Mouse (Mus musculus) neural tube, embryonic 13.5 days (tissue): ENCODE results near the gene Cdc42bpg. TPM values are rescaled to one million over a fixed set of nuclear protein-coding genes. Genes with fewer than 3 reads are reported as not detected.

Source experiments
- ATAC-seq: fragments of 200-750 bp; cut with Nextera tagmentation; 2 replicates; pipeline ENCODE4 v1.8.0; 2017; ENCODE audit warnings: low read depth, mild to moderate bottlenecking, moderate TSS enrichment, moderate library complexity
- H3K27ac ChIP-seq: fragments of 300-500 bp; sonication (generic); replicated peaks from 2 replicates; pipeline ENCODE4 v1.5.1; 2015; ENCODE audit warnings: moderate library complexity, mild to moderate bottlenecking, inconsistent platforms
- H3K27me3 ChIP-seq: fragments of 300-500 bp; sonication (generic); 2 replicates; pipeline ENCODE4 v1.6.1; 2015; ENCODE audit warnings: mild to moderate bottlenecking, inconsistent platforms
- H3K36me3 ChIP-seq: fragments of 300-500 bp; sonication (generic); 2 replicates; pipeline ENCODE4 v1.6.1; 2015; ENCODE audit warnings: mild to moderate bottlenecking, inconsistent platforms
- H3K4me1 ChIP-seq: fragments of 300-500 bp; sonication (generic); replicated peaks from 2 replicates; pipeline ENCODE4 v1.6.1; 2015; ENCODE audit warnings: inconsistent platforms
- H3K4me2 ChIP-seq: fragments of 300-500 bp; sonication (generic); 2 replicates; pipeline ENCODE4 v1.6.1; 2015; ENCODE audit warnings: inconsistent platforms, mild to moderate bottlenecking, moderate library complexity
- H3K4me3 ChIP-seq: fragments of 300-500 bp; sonication (generic); 2 replicates; pipeline ENCODE4 v1.5.1; 2015; ENCODE audit warnings: mild to moderate bottlenecking, inconsistent platforms
- H3K9ac ChIP-seq: fragments of 300-500 bp; sonication (generic); 2 replicates; pipeline ENCODE4 v1.6.1; 2015; ENCODE audit warnings: moderate library complexity, mild to moderate bottlenecking, inconsistent platforms
- H3K9me3 ChIP-seq: fragments of 300-500 bp; sonication (generic); 2 replicates; pipeline ENCODE4 v1.6.1; 2016; ENCODE audit warnings: inconsistent platforms
- WGBS: fragments of 180-500 bp; shearing (Covaris S2); methylation state at CpG from one replicate; pipeline ENCODE4 v1.1.7; 2015; 5-methylcytosine and 5-hydroxymethylcytosine counted together
- polyA plus RNA-seq: library from polyadenylated mRNA; unstranded; fragments of >200 nt; fragmentation: Nextera tagmentation; extraction: Ambion mirVana; gene quantifications from 2 replicates; pipeline ENCODE4 v1.2.1, GENCODE M21; 2015

Cdc42bpg gene
- polyA plus RNA-seq, 1 experiment from 2014 or later: 0.57 TPM

GRCm38 (mm10) chr19:6339191-6339590 lies 32.9 kb downstream of the Cdc42bpg start:
- Histone ChIP-seq H3K4me1 (peaks cover 41% of the 10 kb centered on the region), H3K27ac (no peak overlapping the region), H3K4me2 (no peak overlapping the region), H3K36me3 (peaks cover 54% of the 10 kb centered on the region), H3K4me3 (no peak overlapping the region), H3K9me3 (no peaks in the 10 kb centered on the region), H3K27me3 (no peaks in the 10 kb centered on the region), H3K9ac (no peak overlapping the region)
- no peak for ATAC-seq
- 94% methylated on average over 6 of the region's 6 CpGs for WGBS

GRCm38 (mm10) chr19:6339890-6340504 lies 33.7 kb downstream of the Cdc42bpg start:
- H3K4me3 ChIP-seq: no peak overlapping the region; the same call in 1 of the 2 replicates

GRCm38 (mm10) chr19:6340524-6341452 lies 34.5 kb downstream of the Cdc42bpg start, which contains the start of gene Map4k2:
TSS of gene Map4k2 (plus strand) at chr19:6341135.
- Histone ChIP-seq H3K9me3 (no peaks in the 10 kb centered on the region), H3K4me1 (peaks cover 37% of the 10 kb centered on the region), H3K36me3 (peaks cover 70% of the 10 kb centered on the region), H3K9ac (peak within 1 kb of the TSS; percentile 78), H3K27ac (peak within 1 kb of the TSS; percentile 18), H3K4me2 (peak within 1 kb of the TSS; percentile 85), H3K4me3 (peak within 1 kb of the TSS; percentile 59), H3K27me3 (no peaks in the 10 kb centered on the region)
- 7% methylated on average over 69 of the region's 72 CpGs for WGBS
- peak; percentile 28; the same call in 1 of the 2 replicates for ATAC-seq

More at GRCm38 (mm10) chr19:6339890-6340504, 33.7 kb downstream of the Cdc42bpg start:
- Histone ChIP-seq H3K9ac (no peak overlapping the region), H3K4me2 (peak overlapping the region; percentile 85; the same call in 1 of the 2 replicates), H3K27ac (no peak overlapping the region), H3K36me3 (peaks cover 62% of the 10 kb centered on the region), H3K27me3 (no peaks in the 10 kb centered on the region), H3K9me3 (no peaks in the 10 kb centered on the region), H3K4me1 (peaks cover 41% of the 10 kb centered on the region)
- WGBS: 65% methylated on average over 15 of the region's 15 CpGs
- ATAC-seq: no peak

GRCm38 (mm10) chr19:6341453-6342077 lies 35.3 kb downstream of the Cdc42bpg start:
- H3K27ac ChIP-seq: peak overlapping the region; percentile 18; the same call in 1 of the 2 replicates
- H3K4me2 ChIP-seq: peak overlapping the region; percentile 85
- ATAC-seq: 0 out of 2 replicates have a peak, but pooled peaks have one; percentile 12
- peak overlapping the region; percentile 59 for H3K4me3 ChIP-seq
- peak overlapping the region; percentile 78 for H3K9ac ChIP-seq
- H3K27me3 ChIP-seq: no peaks in the 10 kb centered on the region
- no peaks in the 10 kb centered on the region for H3K9me3 ChIP-seq
- peaks cover 78% of the 10 kb centered on the region for H3K36me3 ChIP-seq
- H3K4me1 ChIP-seq: peaks cover 29% of the 10 kb centered on the region
- 12% methylated on average over 23 of the region's 23 CpGs for WGBS

GRCm38 (mm10) chr19:6342276-6342933 lies 36.1 kb downstream of the Cdc42bpg start:
- H3K9ac ChIP-seq: no peak overlapping the region
- H3K4me3 ChIP-seq: peak overlapping the region; percentile 59; the same call in 1 of the 2 replicates

GRCm38 (mm10) chr19:6343066-6343925 lies 37.0 kb downstream of the Cdc42bpg start:
- no peaks in the 10 kb centered on the region for H3K9me3 ChIP-seq
- peaks cover 78% of the 10 kb centered on the region for H3K36me3 ChIP-seq
- H3K4me2 ChIP-seq: no peak overlapping the region
- H3K27me3 ChIP-seq: no peaks in the 10 kb centered on the region
- no peak for ATAC-seq
- H3K9ac ChIP-seq: no peak overlapping the region
- H3K4me1 ChIP-seq: peaks cover 18% of the 10 kb centered on the region
- H3K27ac ChIP-seq: no peak overlapping the region
- no peak overlapping the region for H3K4me3 ChIP-seq
- 89% methylated on average over 19 of the region's 19 CpGs for WGBS

More at GRCm38 (mm10) chr19:6342276-6342933, 36.1 kb downstream of the Cdc42bpg start:
- no peak for ATAC-seq
- H3K36me3 ChIP-seq: peaks cover 78% of the 10 kb centered on the region
- peaks cover 20% of the 10 kb centered on the region for H3K4me1 ChIP-seq
- peak overlapping the region; percentile 85 for H3K4me2 ChIP-seq
- H3K27me3 ChIP-seq: no peaks in the 10 kb centered on the region
- no peaks in the 10 kb centered on the region for H3K9me3 ChIP-seq
- WGBS: 70% methylated on average over 5 of the region's 5 CpGs
- H3K27ac ChIP-seq: no peak overlapping the region; the same call in 1 of the 2 replicates

GRCm38 (mm10) chr19:6343996-6344395 lies 37.7 kb downstream of the Cdc42bpg start:
- no peak overlapping the region for H3K4me2 ChIP-seq
- H3K4me1 ChIP-seq: peaks cover 18% of the 10 kb centered on the region
- no peak for ATAC-seq
- no peaks in the 10 kb centered on the region for H3K27me3 ChIP-seq
- no peak overlapping the region for H3K4me3 ChIP-seq
- WGBS: 86% methylated on average over 5 of the region's 5 CpGs
- no peak overlapping the region for H3K9ac ChIP-seq
- H3K27ac ChIP-seq: no peak overlapping the region
- peaks cover 78% of the 10 kb centered on the region for H3K36me3 ChIP-seq
- H3K9me3 ChIP-seq: no peaks in the 10 kb centered on the region

- H3K4me3 ChIP-seq: no peak overlapping the region
- ATAC-seq: no peak
- no peak overlapping the region for H3K27ac ChIP-seq
- H3K9me3 ChIP-seq: no peaks in the 10 kb centered on the region
- no peak overlapping the region for H3K9ac ChIP-seq
- WGBS: 90% methylated on average over 5 of the region's 5 CpGs
- no peak overlapping the region for H3K4me2 ChIP-seq
- peaks cover 83% of the 10 kb centered on the region for H3K36me3 ChIP-seq
- peaks cover 7% of the 10 kb centered on the region for H3K4me1 ChIP-seq
- no peaks in the 10 kb centered on the region for H3K27me3 ChIP-seq
Measured at GRCm38 (mm10) chr19:6346023-6346422, 39.8 kb downstream of the Cdc42bpg start.

- no peak overlapping the region for H3K4me3 ChIP-seq
- WGBS: 87% methylated on average over 10 of the region's 10 CpGs
- H3K9me3 ChIP-seq: no peaks in the 10 kb centered on the region
- peaks cover under 1% of the 10 kb centered on the region; the same call in 1 of the 2 replicates for H3K4me1 ChIP-seq
- H3K36me3 ChIP-seq: peaks cover 86% of the 10 kb centered on the region
- H3K9ac ChIP-seq: no peak overlapping the region
- H3K27me3 ChIP-seq: no peaks in the 10 kb centered on the region
- ATAC-seq: no peak
- no peak overlapping the region for H3K4me2 ChIP-seq
- no peak overlapping the region for H3K27ac ChIP-seq
Measured at GRCm38 (mm10) chr19:6346661-6347060, 40.4 kb downstream of the Cdc42bpg start.

- Histone ChIP-seq H3K4me1 (no peaks in the 10 kb centered on the region; the same call in 1 of the 2 replicates), H3K9ac (no peak overlapping the region), H3K9me3 (no peaks in the 10 kb centered on the region), H3K36me3 (peaks cover 87% of the 10 kb centered on the region), H3K27ac (no peak overlapping the region), H3K4me3 (no peak overlapping the region), H3K27me3 (no peaks in the 10 kb centered on the region), H3K4me2 (no peak overlapping the region)
- WGBS: 94% methylated on average over 4 of the region's 4 CpGs
- no peak for ATAC-seq
Measured at GRCm38 (mm10) chr19:6347615-6348014, 41.4 kb downstream of the Cdc42bpg start.
